Mouse (Mus musculus) heart, postnatal 10 days (tissue): ENCODE measurements around the gene Aamp. TPM values are rescaled to one million over a fixed set of nuclear protein-coding genes. Genes with fewer than 3 reads are reported as not detected.
"Not testable (repeated sequence)": the region's sequence is repeated elsewhere in the genome, so short reads cannot be mapped to it uniquely, and the experiment has no call there.

Experiments used
- DNase-seq, 2 experiments: peaks; one replicate each; pipeline ENCODE4 v3.0.0; 2021
- intact Hi-C: fragments of 180-260 bp; cut with DNase I; formaldehyde crosslinking; loops from one replicate; pipeline ENCODE4 v1.15.1; 2025
- total RNA-seq, 2 experiments: library from RNA; stranded (reverse); gene quantifications; 2 replicates each; pipeline ENCODE4 v1.2.3; 2021

The Aamp gene
- total RNA-seq = 100 to 1,000 TPM; 103 to 109 TPM

GRCm38 (mm10) chr1:74284543-74285160 lies at the start of gene Aamp, which contains the start of gene Pnkd:
TSS of gene Aamp (minus strand) at chr1:74284738.
TSS of gene Pnkd (plus strand) at chr1:74284930.
- DNase-seq = peak; percentile 100
- intact Hi-C loops = loop anchor here (1.0 to 5.0 kb wide), 3 partner anchors 48 to 168 kb away; partner anchors contain the start of gene Arpc2

- intact Hi-C loops = loop anchor here (2.0 kb wide), 1 partner anchor 20 kb away; no protein-coding TSS in a partner anchor
- DNase-seq = no peak
Observed at GRCm38 (mm10) chr1:74332930-74333329, 48.4 kb upstream of the Aamp start.

DNA sequence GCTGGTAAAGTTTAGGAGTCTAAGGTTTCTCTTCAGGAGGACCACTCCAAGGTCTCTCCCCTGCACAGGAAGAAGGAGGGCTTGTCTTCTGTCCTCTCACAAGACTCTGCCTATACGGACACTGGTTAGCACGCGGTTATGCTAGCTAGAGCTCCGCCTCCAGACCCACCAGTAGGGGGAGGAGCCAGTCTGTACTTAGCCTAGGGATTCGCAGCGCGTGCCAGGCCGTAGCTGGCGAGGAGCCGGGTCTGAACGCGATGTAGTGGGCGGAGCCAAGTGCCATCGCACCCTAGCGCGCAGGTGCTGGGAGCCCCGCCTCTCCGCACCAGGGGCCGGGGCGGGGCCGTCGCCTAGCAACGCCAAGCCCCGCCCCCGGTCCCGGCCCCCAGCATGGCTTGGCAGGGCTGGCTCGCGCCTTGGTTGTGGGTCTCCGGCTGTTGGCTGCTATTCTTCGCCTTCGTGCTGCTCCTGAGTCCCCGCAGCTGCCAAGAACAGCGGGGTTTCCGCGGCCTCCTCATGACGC lies 47.8 kb upstream of the Aamp start:
- peak; percentile 96 to 98 for DNase-seq
- intact Hi-C loops = loop anchor here (2.0 kb wide), 1 partner anchor 20 kb away; no protein-coding TSS in a partner anchor

DNA sequence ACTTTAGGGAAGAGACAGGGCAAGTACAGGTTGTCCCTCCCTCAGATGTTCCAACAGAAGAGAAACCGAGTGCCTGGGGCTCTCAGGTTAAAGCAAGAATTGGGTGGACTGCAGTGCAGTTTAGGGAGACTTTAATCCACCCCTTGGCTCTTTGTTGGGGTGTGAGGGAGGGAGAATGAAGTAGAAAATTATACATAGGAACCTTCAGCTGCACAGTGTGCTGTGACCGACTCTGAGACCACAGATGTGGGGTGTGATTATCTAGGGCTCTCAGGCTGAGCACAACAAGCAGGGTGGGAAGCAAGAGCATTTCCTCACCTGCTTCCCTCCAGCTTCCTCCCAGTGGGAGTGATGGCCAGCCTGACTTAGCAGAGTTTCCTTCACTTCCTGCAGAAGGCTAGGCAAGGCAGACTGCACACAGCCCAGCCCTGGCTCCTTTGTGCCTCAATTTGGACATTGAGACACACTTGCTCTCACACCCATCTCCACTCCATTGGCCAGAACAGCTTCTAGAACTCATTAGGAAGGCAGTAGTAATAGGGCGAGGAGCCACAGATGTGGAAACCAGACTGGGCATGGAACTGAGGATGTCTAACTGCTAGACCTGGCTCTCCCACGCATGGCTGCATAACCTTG lies 46.6 kb upstream of the Aamp start:
- peak; percentile 51 to 61 for DNase-seq
- intact Hi-C loops = no loop called here

DNA sequence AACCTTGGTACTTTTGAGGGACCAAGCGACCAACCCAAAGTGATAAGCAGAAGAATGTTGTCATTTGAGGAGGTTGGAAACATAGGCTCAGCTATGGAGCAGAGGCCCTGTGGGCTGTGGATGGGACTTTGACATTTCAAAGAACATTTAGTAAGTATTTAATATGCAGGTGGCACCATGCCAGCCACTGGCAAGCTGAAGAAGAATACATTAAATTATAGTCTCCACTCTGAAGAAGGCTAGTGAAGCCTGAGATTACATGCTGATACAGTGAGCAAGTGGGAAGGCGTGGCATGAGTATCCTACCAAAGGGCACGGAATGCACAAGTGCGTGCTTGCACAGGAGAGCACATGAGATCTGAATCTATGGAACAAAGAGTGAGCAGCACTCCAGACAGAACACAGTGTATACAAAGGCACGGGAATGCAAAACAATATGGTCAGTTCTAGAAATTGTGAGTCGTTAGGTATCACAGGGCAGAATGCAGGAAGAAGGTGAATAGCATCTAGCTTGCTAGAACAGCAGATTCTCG lies 45.4 kb upstream of the Aamp start:
- intact Hi-C loops = no loop called here
- no peak for DNase-seq

- intact Hi-C loops, DNase-seq: not testable (repeated sequence)
Observed at GRCm38 (mm10) chr1:74326916-74327315, 42.4 kb upstream of the Aamp start.

DNA sequence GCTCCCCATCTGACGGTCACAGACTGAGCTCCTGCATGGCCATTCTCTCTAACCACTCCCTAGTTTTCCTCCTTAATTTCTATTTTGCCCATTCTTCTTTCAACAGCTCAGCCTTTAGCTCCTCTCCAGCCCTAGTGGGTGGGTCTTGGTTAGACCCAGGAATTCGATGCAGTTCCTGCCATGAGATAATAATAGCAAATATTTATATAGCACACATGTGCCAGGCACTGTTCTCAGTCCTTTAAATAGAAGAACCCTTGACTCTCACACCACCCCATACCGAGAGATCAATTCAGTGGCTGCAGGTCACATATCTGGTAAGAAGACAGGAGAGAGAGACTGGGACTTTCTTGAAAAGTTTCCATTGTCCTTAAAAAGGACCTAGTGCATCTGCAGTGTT lies 36.9 kb upstream of the Aamp start:
- no peak for DNase-seq
- intact Hi-C loops = no loop called here

- DNase-seq = no peak
- intact Hi-C loops = no loop called here
Observed at GRCm38 (mm10) chr1:74318711-74319110, 34.2 kb upstream of the Aamp start.

DNA sequence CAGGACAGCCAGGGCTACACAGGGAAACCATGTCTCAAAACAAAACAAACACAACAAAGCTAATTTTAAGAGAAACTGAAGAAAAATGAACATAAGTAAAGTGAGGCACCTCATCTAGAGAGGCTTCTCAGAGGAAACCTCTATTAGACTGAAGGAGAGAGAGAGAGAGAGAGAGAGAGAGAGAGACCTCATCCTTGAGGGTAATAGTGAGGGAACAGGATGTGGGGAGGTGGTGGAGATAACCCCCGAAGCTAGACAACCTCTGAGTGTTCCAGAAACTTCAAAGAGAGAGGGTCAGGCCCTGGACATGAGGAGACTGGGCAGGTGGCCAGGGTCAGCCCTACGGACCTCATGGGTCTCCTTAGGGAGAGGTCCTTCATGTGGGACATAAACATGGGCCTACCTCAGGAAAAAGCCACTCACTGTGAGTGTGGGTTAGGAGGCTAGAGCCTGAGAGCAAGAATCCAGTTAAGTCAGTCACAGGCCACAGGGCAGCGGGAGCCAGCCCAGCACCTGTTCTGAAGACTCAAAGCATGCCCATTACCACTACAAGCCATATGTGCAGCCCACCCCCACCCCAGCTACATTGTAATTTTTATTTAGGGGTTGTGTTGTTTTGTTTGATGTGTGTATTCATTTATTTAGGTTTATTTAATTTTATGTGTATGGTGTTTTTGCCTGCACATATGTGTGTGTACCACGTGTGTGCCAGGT lies 31.7 kb upstream of the Aamp start:
- DNase-seq = no peak
- intact Hi-C loops = no loop called here

- intact Hi-C loops = no loop called here
- DNase-seq = no peak
Observed at GRCm38 (mm10) chr1:74314796-74315195, 30.3 kb upstream of the Aamp start.

GRCm38 (mm10) chr1:74313049-74313692 lies 28.6 kb upstream of the Aamp start:
- DNase-seq = peak; percentile 84 to 85
- intact Hi-C loops = loop anchor here (1.0 to 2.0 kb wide), 4 partner anchors 20 to 140 kb away; partner anchors contain the start of gene Catip

DNA sequence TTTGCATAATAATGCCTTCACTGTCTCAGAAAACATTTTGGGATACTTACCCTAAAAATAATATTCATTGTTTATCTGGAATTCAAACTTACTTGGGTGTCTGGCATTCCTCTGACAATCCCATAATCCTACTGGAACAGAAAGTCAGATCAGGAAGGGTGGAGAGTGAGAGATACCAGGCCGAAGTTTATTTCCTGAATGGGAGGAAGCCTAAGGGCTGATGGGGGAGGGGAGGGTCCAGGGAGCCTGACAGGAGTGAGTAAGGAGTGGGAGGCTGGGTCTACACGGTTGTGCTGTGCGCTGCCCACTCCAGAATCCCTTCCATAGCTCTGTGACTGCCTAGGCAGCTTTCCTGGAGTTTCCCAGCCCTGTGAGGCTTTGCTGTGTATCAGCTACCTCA lies 25.2 kb upstream of the Aamp start:
- intact Hi-C loops = loop anchor here (2.0 kb wide), 1 partner anchor 21 kb away; no protein-coding TSS in a partner anchor
- no peak for DNase-seq

- intact Hi-C loops = loop anchor here (2.0 kb wide), 1 partner anchor 19 kb away; no protein-coding TSS in a partner anchor
- no peak for DNase-seq
Observed at GRCm38 (mm10) chr1:74308001-74308964, 23.7 kb upstream of the Aamp start.

DNA sequence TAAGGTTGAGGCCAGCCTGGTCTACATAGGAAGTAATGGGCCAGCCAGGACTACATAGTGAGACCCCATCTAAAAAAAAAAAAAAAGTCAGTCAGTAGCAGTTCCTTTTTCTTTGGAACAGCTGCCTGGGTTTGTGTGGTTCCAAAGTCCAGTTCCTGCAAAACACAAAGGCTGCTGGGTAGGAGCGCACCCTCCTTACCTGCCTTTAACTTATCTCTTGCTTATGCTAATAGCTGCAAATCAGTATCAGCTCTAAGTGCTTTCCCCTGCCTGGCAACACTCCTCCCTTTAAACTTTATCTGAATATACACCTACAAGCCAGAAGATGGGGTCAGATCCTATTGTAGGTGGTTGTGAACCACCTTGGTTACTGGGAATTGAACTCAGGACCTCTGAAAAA lies 22.6 kb upstream of the Aamp start:
- DNase-seq = no peak
- intact Hi-C loops = no loop called here

DNA sequence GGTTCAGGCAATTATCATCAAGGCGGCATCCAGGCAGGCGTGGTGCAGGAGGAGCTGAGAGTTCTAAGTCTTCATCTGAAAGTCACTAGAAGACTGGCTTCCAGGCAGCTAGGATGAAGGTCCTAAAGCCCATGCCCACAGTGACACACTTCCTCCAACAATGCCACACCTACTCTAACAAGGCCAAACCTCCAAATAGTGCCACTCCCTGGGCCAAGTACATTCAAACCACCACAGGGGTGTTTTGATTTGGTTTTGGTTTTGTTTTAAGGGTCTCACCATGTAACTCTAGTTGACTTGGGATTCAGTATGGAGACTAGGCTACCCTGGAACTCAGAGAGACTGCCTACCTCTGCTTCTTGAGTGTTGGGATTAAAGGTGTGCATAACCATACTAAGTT lies 21.0 kb upstream of the Aamp start, which contains the start of gene Tmbim1:
Gene Tmbim1 (minus strand): TSS at position 101 of the 400 bp plus-strand sequence.
- intact Hi-C loops = no loop called here
- no peak for DNase-seq

GRCm38 (mm10) chr1:74304946-74305345 lies 20.4 kb upstream of the Aamp start:
- intact Hi-C loops = no loop called here
- no peak for DNase-seq

GRCm38 (mm10) chr1:74304339-74304790 lies 19.8 kb upstream of the Aamp start:
- no peak for DNase-seq
- intact Hi-C loops = no loop called here

- DNase-seq = peak; percentile 88
- intact Hi-C loops = no loop called here
Observed at GRCm38 (mm10) chr1:74303509-74304338, 19.2 kb upstream of the Aamp start.
